Mouse (Mus musculus) kidney, adult 2 months (tissue): Measurements from ENCODE around the gene Raver1.

Source experiments
- CTCF ChIP-seq: fragments of 200-500 bp; conservative IDR thresholded peaks from 2 replicates; pipeline ENCODE4 v1.5.1; 2011; ENCODE audit warnings: low read depth, mild to moderate bottlenecking, control low read depth, low read length, moderate library complexity, mixed read lengths; ENCODE audit not compliant: insufficient read depth, insufficient read length
- POLR2A ChIP-seq: fragments of 200-500 bp; IDR thresholded peaks from one replicate; pipeline ENCODE4 v1.6.1; 2011; ENCODE audit warnings: low read depth, low read length, control low read depth

DNA sequence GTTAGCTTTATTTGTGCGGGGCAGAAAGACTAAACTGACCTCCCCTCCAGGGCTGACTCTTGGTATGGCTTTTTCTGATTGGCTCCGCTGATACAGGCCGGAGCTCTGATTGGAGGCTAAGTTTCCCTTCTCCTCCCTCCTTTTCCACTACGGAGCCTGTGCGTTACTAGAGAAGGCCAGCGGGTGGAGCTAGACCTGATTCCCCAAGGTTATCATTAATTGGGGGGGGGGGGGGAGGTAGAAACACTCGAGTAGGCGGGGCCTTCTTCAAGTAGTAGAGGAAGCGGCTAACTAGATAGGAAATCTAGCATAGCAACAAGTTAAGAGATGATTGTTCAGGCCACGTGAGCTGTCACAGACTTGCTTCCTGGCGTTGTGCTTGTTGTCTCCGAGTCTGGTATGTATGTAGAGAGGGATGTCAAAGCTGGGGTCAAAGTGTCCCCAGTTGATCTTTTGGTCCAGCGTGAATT lies 61.0 kb downstream of the Raver1 start:
- TF ChIP-seq CTCF (peak; percentile 63), POLR2A (no peak)
